ENCODE assay signal across 9 mouse cellular contexts in genomic region chr6:134189174-134189573, GRCm38 (mm10).
DNase-seq lines count a peak whose midpoint lies in the region; ATAC-seq and TF ChIP-seq lines count a peak whose summit lies in the region.
"Had no signal": no experiment of that assay in that cellular context is flagged by ENCODE, and none has a peak within 500 bp of the region (broad histone marks: within the 10 kb centered on the region; RNA-seq: fewer than 3 reads in every experiment).

No protein-coding gene starts in this region.

- no peak for TF ChIP-seq POLR2A in testis, adult 2 months (IDR thresholded peaks at IDR 0.05; ENCODE audit: control insufficient read depth, low read depth, low read length)

- no peaks in the 10 kb centered on the region for H3K27me3 ChIP-seq in heart, embryonic 10.5 days (ENCODE audit: insufficient read depth, poor library complexity, severe bottlenecking)
- no peaks in the 10 kb centered on the region for H3K27me3 ChIP-seq in testis, adult 2 months (ENCODE audit: control insufficient read depth, insufficient read depth, low read length)
- H3K27me3 ChIP-seq in liver, embryonic 12.5 days (replicated peaks) = no peaks in the 10 kb centered on the region
- H3K27me3 ChIP-seq in stomach, postnatal 0 days (ENCODE audit: control insufficient read depth, insufficient read depth, low read length) = no peaks in the 10 kb centered on the region

- peaks cover 56% of the 10 kb centered on the region for H3K4me1 ChIP-seq in heart, embryonic 10.5 days
- H3K4me1 ChIP-seq in testis, adult 2 months (ENCODE audit: control insufficient read depth, insufficient read depth, low read length) = peaks cover 5% of the 10 kb centered on the region; the same call in 1 of the 2 replicates
- peaks cover 79% of the 10 kb centered on the region for H3K4me1 ChIP-seq in liver, embryonic 12.5 days
- peaks cover 11% of the 10 kb centered on the region; the same call in 1 of the 2 replicates for H3K4me1 ChIP-seq in stomach, postnatal 0 days (replicated peaks; ENCODE audit: control insufficient read depth, insufficient read depth)

- DNase-seq in heart, embryonic 10.5 days (ENCODE audit: low spot score) = no peak
- no peak for DNase-seq in heart, adult 9 months (ENCODE audit: low spot score in 2 of 2)
- no peak for DNase-seq in testis, postnatal 10 days (ENCODE audit: low spot score)
- no peak for DNase-seq in stomach, postnatal 0 days (ENCODE audit: low spot score)
- DNase-seq in gastrocnemius, adult 8-10 months (ENCODE audit: low spot score in 2 of 2) = no peak
- no peak for DNase-seq in urinary bladder, adult 18-20 months (ENCODE audit: low spot score in 2 of 2)

- H3K4me3 ChIP-seq in heart, embryonic 10.5 days = no peak overlapping the region
- no peak overlapping the region for H3K4me3 ChIP-seq in testis, adult 2 months (ENCODE audit: control insufficient read depth, low read depth, low read length)
- no peak overlapping the region for H3K4me3 ChIP-seq in liver, embryonic 12.5 days
- H3K4me3 ChIP-seq in stomach, postnatal 0 days (ENCODE audit: low read depth, low read length) = no peak overlapping the region
- H3K4me3 ChIP-seq: myocyte had no signal

- no peak for ATAC-seq in liver, embryonic 12.5 days
- no peak for ATAC-seq in stomach, postnatal 0 days (ENCODE audit: low FRiP score, low TSS enrichment)

- peak overlapping the region; percentile 89 for H3K27ac ChIP-seq in heart, embryonic 10.5 days
- H3K27ac ChIP-seq in testis, adult 2 months (ENCODE audit: control insufficient read depth, insufficient read depth, low read depth, low read length) = peak overlapping the region; percentile 23
- H3K27ac ChIP-seq in liver, embryonic 12.5 days = peak overlapping the region; percentile 52
- peak overlapping the region; percentile 67 for H3K27ac ChIP-seq in stomach, postnatal 0 days (replicated peaks)

- no peak for TF ChIP-seq CTCF in testis, adult 2 months (IDR thresholded peaks at IDR 0.05; ENCODE audit: control insufficient read depth, insufficient read depth, insufficient replicate concordance, low read depth, low read length)
- no peak for TF ChIP-seq CTCF in stomach, postnatal 0 days (IDR thresholded peaks at IDR 0.05; ENCODE audit: low read depth)

- no peaks in the 10 kb centered on the region for H3K9me3 ChIP-seq in heart, embryonic 10.5 days
- H3K9me3 ChIP-seq in liver, embryonic 12.5 days (replicated peaks) = no peaks in the 10 kb centered on the region
- H3K9me3 ChIP-seq in stomach, postnatal 0 days (ENCODE audit: control insufficient read depth, low read length) = no peaks in the 10 kb centered on the region

- no peak overlapping the region for H3K4me2 ChIP-seq in liver, embryonic 12.5 days
- H3K4me2 ChIP-seq in stomach, postnatal 0 days (replicated peaks; ENCODE audit: low read depth) = no peak overlapping the region

- no peaks in the 10 kb centered on the region for H3K36me3 ChIP-seq in heart, embryonic 10.5 days
- H3K36me3 ChIP-seq in testis, adult 2 months (ENCODE audit: control insufficient read depth, insufficient read depth, low read length) = no peaks in the 10 kb centered on the region
- H3K36me3 ChIP-seq in liver, embryonic 12.5 days = no peaks in the 10 kb centered on the region
- H3K36me3 ChIP-seq in stomach, postnatal 0 days (ENCODE audit: control insufficient read depth, insufficient read depth, low read length) = no peaks in the 10 kb centered on the region

- no peak overlapping the region for H3K9ac ChIP-seq in liver, embryonic 12.5 days
- no peak overlapping the region for H3K9ac ChIP-seq in stomach, postnatal 0 days (ENCODE audit: low read length)

- no peak for TF ChIP-seq EP300 in stomach, postnatal 0 days (optimal IDR thresholded peaks at IDR 0.05)

- 43% methylated on average over 5 of the region's 5 CpGs for WGBS in heart, embryonic 10.5 days
- WGBS in liver, embryonic 12.5 days (ENCODE audit: insufficient replicate concordance) = 34% methylated on average over 5 of the region's 5 CpGs
- 13% methylated on average over 5 of the region's 5 CpGs for WGBS in stomach, postnatal 0 days

Comparison
In these comparisons a context has a peak if more than half of its experiments do, and no peak if none do; other contexts are left out.
1. H3K27ac ChIP-seq: peak in every context shown above with its lines; median percentile 89 in heart, embryonic 10.5 days; 67 in stomach, postnatal 0 days; 52 in liver, embryonic 12.5 days; 23 in testis, adult 2 months.